Mouse (Mus musculus) liver, adult 2 months (tissue): Measurements from ENCODE around the gene Grik3.

Experiments used
- CTCF ChIP-seq: fragments of 200-500 bp; IDR thresholded peaks from 2 replicates; pipeline ENCODE4 v1.5.1; 2011; ENCODE audit warnings: low read depth, low read length, control low read depth
- POLR2A ChIP-seq: fragments of 200-500 bp; IDR thresholded peaks from 2 replicates; pipeline ENCODE4 v1.6.1; 2011; ENCODE audit warnings: low read length, control low read depth; ENCODE audit not compliant: insufficient read depth; ENCODE audit errors: extremely low read depth

- no peak for TF ChIP-seq POLR2A
- no peak for TF ChIP-seq CTCF
Measured at GRCm38 (mm10) chr4:125502861-125503260, 12.4 kb downstream of the Grik3 start.
